Mouse (Mus musculus): ENCODE data around the gene Myo9b.

The Myo9b gene

GRCm38 (mm10) chr8:71383860-71384259 is 111.3 kb downstream of the Myo9b start:
- no peak for DNase-seq (ENCODE audit: low read depth, low spot score)

GRCm38 (mm10) chr8:71385212-71385835 is 112.8 kb downstream of the Myo9b start:
- no peak for DNase-seq (ENCODE audit: low read depth, low spot score)

GRCm38 (mm10) chr8:71388267-71388666 is 115.8 kb downstream of the Myo9b start:
- DNase-seq (ENCODE audit: low read depth, low spot score) = no peak

GRCm38 (mm10) chr8:71391696-71392095 is 119.2 kb downstream of the Myo9b start:
- DNase-seq (ENCODE audit: low read depth, low spot score) = no peak

- DNase-seq (ENCODE audit: low read depth, low spot score) = no peak
Observed at GRCm38 (mm10) chr8:71392391-71392790, 119.9 kb downstream of the Myo9b start.

- DNase-seq (ENCODE audit: low read depth, low spot score) = peak; percentile 48
Observed at GRCm38 (mm10) chr8:71392871-71393270, 120.4 kb downstream of the Myo9b start.

- DNase-seq (ENCODE audit: low read depth, low spot score) = no peak
Observed at GRCm38 (mm10) chr8:71394481-71394880, 122.0 kb downstream of the Myo9b start.

GRCm38 (mm10) chr8:71395071-71395470 is 122.6 kb downstream of the Myo9b start:
- no peak for DNase-seq (ENCODE audit: low read depth, low spot score)

GRCm38 (mm10) chr8:71395629-71396028 is 123.1 kb downstream of the Myo9b start, which contains the start of gene Ushbp1:
TSS of gene Ushbp1 (minus strand) at chr8:71395802.
- DNase-seq (ENCODE audit: low read depth, low spot score) = no peak

- peak; percentile 100 for DNase-seq (ENCODE audit: low read depth, low spot score)
Observed at GRCm38 (mm10) chr8:71396639-71397305, 124.3 kb downstream of the Myo9b start, which contains the start of gene Babam1. TSS of gene Babam1 (plus strand) at chr8:71396861.

GRCm38 (mm10) chr8:71397701-71398100 is 125.2 kb downstream of the Myo9b start:
- no peak for DNase-seq (ENCODE audit: low read depth, low spot score)

- no peak for DNase-seq (ENCODE audit: low read depth, low spot score)
Observed at GRCm38 (mm10) chr8:71400826-71401225, 128.3 kb downstream of the Myo9b start.

GRCm38 (mm10) chr8:71401454-71401853 is 128.9 kb downstream of the Myo9b start:
- no peak for DNase-seq (ENCODE audit: low read depth, low spot score)

- no peak for DNase-seq (ENCODE audit: low read depth, low spot score)
Observed at GRCm38 (mm10) chr8:71402446-71402964, 130.0 kb downstream of the Myo9b start.

GRCm38 (mm10) chr8:71403107-71403885 is 130.8 kb downstream of the Myo9b start:
- no peak for DNase-seq (ENCODE audit: low read depth, low spot score)

- DNase-seq (ENCODE audit: low read depth, low spot score) = no peak
Observed at GRCm38 (mm10) chr8:71404011-71404410, 131.5 kb downstream of the Myo9b start.

GRCm38 (mm10) chr8:71404951-71405351 is 132.4 kb downstream of the Myo9b start:
- DNase-seq (ENCODE audit: low read depth, low spot score) = peak; percentile 25

GRCm38 (mm10) chr8:71405401-71406098 is 133.0 kb downstream of the Myo9b start, which contains the start of gene Ankle1:
TSS of gene Ankle1 (plus strand) at chr8:71406010.
- DNase-seq (ENCODE audit: low read depth, low spot score) = peak; percentile 95

GRCm38 (mm10) chr8:71406099-71407015 is 133.8 kb downstream of the Myo9b start:
- peak; percentile 84 for DNase-seq (ENCODE audit: low read depth, low spot score)

- no peak for DNase-seq (ENCODE audit: low read depth, low spot score)
Observed at GRCm38 (mm10) chr8:71407441-71407840, 134.9 kb downstream of the Myo9b start.

Measured in 3T3-L1 (cell line).